Mouse (Mus musculus): ENCODE data around the gene Adcy7.

Adcy7 gene

DNA sequence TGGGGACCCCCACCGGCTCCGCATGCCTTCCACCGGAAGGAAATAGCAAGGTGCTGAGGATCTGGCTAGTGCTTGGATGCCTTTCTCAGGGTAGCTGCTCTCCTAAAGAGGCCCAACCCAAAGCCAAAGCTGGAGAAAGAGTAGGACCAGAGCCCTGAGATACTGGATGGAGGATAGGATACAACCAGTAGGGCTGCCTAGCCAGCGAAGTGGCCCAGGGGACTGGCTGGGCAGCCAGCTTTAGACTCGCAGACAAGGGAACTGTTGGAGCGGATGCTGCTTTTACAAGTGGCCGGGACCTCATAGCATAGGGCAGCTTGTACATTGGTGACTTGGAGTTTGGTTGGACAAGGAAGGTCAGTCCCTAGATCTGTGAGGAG lies 838 bp downstream of the Adcy7 start:
- no peak for DNase-seq (ENCODE audit: low read depth)

DNA sequence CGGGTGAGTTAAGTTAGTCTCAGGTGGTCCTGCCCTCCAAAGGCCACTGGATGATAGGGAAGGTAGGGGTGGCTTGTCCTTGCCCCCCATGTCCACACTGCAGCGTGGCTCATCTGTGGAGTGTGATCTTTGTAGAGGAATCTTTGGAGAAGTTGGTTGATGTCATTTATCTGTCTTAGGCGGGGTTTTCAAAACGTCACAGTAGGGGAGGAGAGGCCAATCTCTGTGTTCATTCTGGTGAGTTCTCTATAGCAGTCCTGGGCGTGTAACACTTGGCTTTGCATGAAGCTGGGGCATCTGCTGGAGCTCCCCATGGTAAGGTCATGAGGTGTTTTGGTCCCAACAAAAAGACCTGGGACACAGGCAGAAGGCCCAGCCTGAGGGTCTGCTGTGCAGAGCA lies 1.9 kb downstream of the Adcy7 start:
- DNase-seq (ENCODE audit: low read depth) = no peak

DNA sequence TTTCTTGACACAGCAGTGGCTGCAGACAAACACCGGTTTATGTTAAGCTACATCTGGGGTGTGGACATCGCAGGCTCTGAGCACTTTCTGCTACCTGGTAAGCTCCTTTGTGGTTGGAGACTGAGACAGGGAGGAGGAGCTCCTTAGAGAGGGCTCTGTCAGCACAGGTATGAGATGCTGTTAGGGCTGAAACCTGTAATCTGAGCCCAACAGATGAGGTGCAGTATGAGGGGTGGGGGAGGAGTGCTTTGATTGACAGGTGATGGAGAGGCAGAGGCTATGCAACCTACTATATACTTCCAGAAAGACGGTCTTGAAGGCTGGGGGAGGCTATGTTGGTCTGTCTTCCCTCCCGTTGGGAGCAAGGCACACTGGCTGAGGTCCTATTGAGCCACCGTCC lies 7.0 kb downstream of the Adcy7 start:
- DNase-seq (ENCODE audit: low read depth) = no peak

DNA sequence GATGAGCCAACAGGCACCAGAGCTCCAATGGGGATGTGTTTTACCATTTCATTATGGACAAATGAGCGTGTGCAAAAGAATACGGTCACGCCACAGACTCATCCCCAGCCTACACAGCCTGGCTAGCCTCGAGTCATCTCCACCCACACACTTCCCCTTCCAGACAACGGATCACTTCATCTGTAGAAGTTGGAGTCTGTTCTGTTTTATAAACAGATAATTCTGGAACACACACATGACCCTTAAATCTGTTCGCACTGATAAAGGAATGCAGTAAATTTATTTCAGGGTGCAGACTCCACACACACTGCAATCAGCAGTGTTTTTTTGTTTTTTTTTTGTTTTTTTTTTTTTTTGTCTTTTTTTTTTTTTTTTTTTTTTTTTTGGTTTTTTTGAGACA lies 7.5 kb downstream of the Adcy7 start:
- no peak for DNase-seq (ENCODE audit: low read depth)

DNA sequence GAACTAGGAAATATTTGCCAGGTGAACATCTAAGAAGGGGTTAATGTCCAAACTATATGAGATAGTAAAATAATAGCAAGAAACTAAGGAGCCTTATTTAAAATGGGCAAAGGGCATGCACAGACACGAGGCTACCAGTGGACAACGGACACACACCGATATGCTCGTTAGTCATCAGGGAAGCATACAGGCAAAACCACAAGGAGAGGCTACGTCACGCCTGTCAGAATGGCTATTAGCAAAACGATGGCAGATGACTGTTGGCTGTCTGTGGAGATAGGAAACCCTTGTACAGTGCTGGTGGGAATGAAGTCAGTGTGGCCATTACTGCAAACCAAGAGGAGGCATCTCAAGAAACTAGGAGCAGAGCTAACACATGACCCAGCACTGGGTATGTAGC lies 8.7 kb downstream of the Adcy7 start:
- no peak for DNase-seq (ENCODE audit: low read depth)

DNA sequence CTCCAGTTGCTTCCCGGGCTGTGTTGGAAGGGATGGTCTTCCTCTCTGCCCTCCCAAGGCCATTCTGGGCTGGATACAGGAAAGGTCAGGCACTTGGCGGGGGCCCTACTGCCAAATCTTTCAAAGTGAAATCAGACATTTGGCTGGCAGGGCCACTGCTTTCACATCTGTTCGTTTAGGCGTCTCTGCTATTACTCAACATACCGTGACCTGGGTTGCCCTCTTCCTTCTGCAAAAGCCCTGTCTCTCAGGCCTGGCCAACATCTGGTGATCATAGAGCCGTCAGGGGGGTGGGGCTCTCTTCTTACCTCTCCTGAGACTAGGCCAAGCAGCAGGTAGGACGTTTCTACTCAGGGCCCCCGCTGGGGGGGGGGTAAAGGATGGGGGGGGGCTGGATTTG lies 10.5 kb downstream of the Adcy7 start:
- DNase-seq (ENCODE audit: low read depth) = no peak

DNA sequence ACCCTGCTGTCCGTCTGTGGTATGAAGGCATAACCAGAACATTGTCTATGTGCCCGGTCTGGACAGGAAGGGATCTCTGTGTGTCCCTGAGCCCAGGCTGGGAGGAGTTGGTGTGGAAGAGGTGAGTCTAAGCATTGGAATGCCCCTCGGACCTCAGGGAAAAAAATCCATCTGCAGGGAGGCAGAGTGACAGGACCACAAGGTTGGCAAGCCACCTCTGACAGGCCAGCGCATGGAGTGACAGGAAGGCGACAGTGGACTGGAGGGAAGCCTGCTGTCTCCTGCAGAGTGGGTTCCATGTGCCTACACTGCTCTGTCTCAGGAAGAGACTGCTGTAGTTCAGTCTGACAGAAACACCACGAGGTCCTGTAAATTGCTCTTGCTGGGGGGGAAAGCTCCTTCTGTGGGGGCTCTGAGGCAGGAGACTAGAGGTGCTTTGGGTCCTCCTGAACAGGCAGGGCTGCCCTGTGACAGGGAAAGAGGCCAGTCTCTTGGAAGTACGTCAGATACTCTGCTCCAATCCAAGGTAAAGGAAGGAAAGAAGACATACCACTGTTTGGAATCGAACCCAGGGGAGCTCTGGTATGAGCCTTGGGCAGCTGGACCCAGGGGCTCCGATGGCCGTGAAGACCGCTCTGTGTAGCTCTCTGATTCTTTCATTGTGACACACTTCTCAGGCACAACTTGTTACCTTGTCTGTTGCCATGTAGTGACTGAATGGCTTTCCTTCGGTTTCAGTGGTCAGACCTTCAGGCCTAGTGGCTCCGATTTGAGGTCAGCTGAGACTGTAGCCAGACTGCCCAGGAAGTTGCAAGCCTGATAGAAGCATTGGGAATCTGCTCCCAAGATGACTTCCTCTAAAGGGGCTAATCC lies 11.3 kb downstream of the Adcy7 start:
- DNase-seq (ENCODE audit: low read depth) = no peak

- no peak for DNase-seq (ENCODE audit: low read depth)
Measured at GRCm38 (mm10) chr8:88284738-88285137, 12.5 kb downstream of the Adcy7 start.

DNA sequence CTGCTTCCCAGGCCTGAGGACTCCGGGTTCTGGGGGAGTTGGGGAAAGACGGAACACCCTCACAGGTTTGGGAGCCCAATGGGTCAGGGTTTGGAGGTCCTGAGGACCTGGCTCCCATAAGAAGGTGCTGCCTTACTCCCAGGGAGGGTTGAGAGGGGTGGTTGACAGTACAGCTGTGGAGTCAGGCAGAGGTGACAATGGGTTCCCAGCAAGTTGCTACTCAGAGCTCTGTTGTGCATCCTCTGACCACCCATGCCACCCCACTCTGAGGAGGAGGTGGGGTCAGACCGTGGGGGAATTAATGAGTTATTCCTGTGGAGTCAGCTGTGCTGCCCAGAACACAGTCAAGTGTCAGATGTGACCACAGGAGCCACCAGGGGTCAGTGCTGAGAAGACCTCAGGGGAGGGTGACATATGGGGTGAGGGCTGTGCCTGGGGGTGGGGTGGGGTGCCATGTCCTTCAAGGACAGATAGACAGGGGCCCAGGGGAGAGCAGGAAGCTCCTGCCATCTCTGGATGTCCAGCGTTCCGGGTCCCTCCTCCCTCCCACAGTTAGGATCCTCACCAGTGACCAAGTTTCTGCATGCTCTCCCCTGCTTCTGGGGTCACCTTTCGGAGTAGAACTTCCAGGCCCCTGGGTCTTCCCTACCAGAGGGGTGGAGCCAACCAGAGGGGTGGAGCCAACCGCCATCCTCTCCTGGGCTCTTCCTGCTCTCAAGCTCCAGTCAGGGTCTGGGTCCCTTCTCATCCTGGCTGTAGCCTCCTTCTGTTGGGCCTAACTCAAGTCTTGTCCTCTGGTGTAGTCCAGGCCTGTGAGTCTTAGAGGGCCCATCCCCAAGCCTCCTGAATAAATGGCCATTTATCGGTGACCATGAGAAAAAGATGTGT lies 13.5 kb downstream of the Adcy7 start:
- DNase-seq (ENCODE audit: low read depth) = no peak

GRCm38 (mm10) chr8:88286421-88286960 lies 14.3 kb downstream of the Adcy7 start:
- DNase-seq (ENCODE audit: low read depth) = no peak

GRCm38 (mm10) chr8:88288622-88289242 lies 16.5 kb downstream of the Adcy7 start:
- no peak for DNase-seq (ENCODE audit: low read depth)

DNA sequence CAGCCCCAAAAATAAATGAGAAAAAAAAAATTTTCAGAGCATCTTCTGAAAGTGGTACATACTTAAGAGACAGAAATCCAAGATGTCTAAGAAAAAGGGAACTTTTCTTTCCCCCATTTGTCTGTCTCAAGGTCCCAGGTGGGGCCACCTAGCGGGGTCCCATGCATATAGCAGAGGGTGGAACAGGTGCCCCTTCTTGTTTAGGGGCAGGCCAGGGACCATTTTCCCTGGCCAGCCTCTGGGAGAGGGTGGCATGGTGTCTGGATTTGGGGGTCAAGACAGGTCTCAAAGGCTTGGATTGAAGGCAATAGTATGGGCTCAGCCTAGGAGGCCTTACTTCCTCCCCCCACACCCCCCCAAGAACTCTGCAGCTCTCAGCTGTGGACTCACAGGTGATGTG lies 17.7 kb downstream of the Adcy7 start:
- no peak for DNase-seq (ENCODE audit: low read depth)

- no peak for DNase-seq (ENCODE audit: low read depth)
Measured at GRCm38 (mm10) chr8:88290326-88291304, 18.4 kb downstream of the Adcy7 start.

- no peak for DNase-seq (ENCODE audit: low read depth)
Measured at GRCm38 (mm10) chr8:88291305-88291690, 19.1 kb downstream of the Adcy7 start.

- DNase-seq (ENCODE audit: low read depth) = no peak
Measured at GRCm38 (mm10) chr8:88292926-88293325, 20.7 kb downstream of the Adcy7 start.

DNA sequence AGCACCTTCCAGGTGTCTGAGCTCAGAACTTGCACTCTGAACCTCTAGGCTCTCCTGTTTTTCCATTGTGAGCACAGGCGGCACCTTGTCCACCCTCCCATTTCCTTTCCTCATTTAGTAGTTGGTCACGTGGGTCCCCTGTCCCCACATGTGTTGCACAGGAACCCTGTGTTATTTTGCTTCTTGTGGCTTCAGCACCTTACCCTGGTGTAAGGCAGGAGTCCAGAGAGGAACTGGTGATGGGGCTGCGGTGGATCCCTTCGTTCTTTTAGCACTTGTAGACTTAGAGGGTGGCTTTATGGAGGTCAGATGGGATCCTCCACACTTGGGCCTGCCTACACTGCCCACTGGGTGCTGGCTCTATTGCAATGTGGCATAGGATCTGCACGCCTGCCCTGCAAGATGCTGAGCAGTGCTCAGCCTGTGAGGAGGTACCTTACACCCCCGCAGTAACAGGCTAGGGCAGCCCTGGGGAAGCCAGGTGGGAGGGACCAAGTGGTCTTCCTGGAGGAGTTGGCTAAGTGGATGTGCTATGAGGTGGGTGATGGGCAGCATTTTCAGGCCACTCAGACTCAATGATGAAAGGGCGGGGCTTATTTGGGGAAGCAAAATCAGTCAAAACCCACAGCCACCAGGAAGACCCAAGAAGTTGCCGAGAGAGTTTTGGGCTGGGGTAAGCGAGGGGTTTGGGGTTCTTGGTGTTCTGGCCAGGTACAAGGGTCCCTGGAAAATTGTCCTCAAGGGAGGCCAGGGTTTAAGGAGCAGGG lies 21.6 kb downstream of the Adcy7 start:
- no peak for DNase-seq (ENCODE audit: low read depth)

GRCm38 (mm10) chr8:88294977-88295376 lies 22.8 kb downstream of the Adcy7 start:
- no peak for DNase-seq (ENCODE audit: low read depth)

DNA sequence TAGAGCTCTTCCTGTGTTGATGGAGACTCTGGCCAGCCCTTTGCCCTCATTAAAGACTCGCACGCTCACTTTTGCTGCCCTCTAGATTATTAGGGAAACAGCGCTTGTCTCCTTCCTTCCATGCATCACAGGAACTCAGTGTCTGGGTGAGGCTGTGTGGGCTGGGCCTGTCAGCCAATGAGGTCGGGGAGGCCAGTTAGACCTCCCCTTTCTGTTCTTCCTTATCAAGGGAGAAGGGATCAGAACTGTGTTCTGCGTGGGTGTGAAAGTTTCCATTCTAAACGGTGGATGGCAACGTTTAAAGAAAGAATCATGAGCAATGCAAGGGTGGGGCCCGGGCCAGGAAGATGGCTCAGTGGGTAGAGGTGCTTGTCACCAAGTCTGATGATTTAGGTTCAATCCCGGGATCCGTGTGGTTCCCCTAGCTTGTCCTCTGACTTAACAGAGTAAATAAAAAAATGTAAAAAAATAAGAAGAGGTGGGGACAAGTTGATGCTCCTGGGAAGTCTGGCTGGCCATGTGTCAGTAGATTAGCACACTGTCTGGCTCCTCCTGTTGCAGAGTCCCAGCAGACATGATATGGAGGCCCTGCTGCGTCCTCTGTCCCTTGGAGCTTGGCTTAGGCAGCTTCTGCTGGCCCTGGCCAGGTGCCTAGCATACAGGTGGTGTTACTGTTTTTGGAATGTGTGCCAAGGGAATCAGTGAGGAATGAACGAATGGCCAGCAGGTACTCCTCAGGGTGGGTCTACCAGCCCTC lies 26.0 kb downstream of the Adcy7 start:
- DNase-seq (ENCODE audit: low read depth) = no peak

- no peak for DNase-seq (ENCODE audit: low read depth)
Measured at GRCm38 (mm10) chr8:88298733-88299103, 26.5 kb downstream of the Adcy7 start.
